10 mouse cellular contexts compared by ENCODE assay signal in genomic region chr3:104616155-104616554, GRCm38 (mm10). TPM values are rescaled to one million over a fixed set of nuclear protein-coding genes. Genes with fewer than 3 reads are reported as not detected.
DNase-seq lines count a peak whose midpoint lies in the region; ATAC-seq and TF ChIP-seq lines count a peak whose summit lies in the region.
"Had no signal": no experiment of that assay in that cellular context is flagged by ENCODE, and none has a peak within 500 bp of the region (broad histone marks: within the 10 kb centered on the region; RNA-seq: fewer than 3 reads in every experiment).

No protein-coding gene starts in this region.

- no peak for TF ChIP-seq CTCF in C2C12 (IDR thresholded peaks at IDR 0.05; ENCODE audit: control insufficient read depth, insufficient read depth, insufficient read length)
- no peak for TF ChIP-seq CTCF in midbrain, postnatal 0 days (IDR thresholded peaks at IDR 0.05)

- H3ac ChIP-seq in C2C12 (ENCODE audit: control insufficient read depth, insufficient read length, low read depth), result no peak overlapping the region

- no peaks in the 10 kb centered on the region; the same call in 1 of the 2 replicates for H3K4me1 ChIP-seq in embryonic facial prominence, embryonic 14.5 days (ENCODE audit: control insufficient read depth, insufficient read depth, low read length)
- no peaks in the 10 kb centered on the region for H3K4me1 ChIP-seq in midbrain, postnatal 0 days (ENCODE audit: insufficient read depth, low read length)
- H3K4me1 ChIP-seq in forebrain, embryonic 13.5 days, result no peaks in the 10 kb centered on the region

- no peak overlapping the region for H3K27ac ChIP-seq in embryonic facial prominence, embryonic 14.5 days (replicated peaks; ENCODE audit: low read depth, low read length)
- no peak overlapping the region for H3K27ac ChIP-seq in midbrain, postnatal 0 days (ENCODE audit: low read depth, low read length)
- H3K27ac ChIP-seq in forebrain, embryonic 13.5 days, result no peak overlapping the region
- H3K27ac ChIP-seq: limb, embryonic 12.5 days had no signal

- no peak overlapping the region for H3K4me2 ChIP-seq in embryonic facial prominence, embryonic 14.5 days (ENCODE audit: low read depth, low read length)
- H3K4me2 ChIP-seq in midbrain, postnatal 0 days (ENCODE audit: low read depth, low read length, poor library complexity, severe bottlenecking), result no peak overlapping the region
- H3K4me2 ChIP-seq in forebrain, embryonic 13.5 days, result no peak overlapping the region
- H3K4me2 ChIP-seq: limb, embryonic 12.5 days had no signal

- no peaks in the 10 kb centered on the region for H3K36me3 ChIP-seq in C2C12 (ENCODE audit: control insufficient read depth, insufficient read depth)
- H3K36me3 ChIP-seq in embryonic facial prominence, embryonic 14.5 days (ENCODE audit: control insufficient read depth, insufficient read depth, low read length), result no peaks in the 10 kb centered on the region
- no peaks in the 10 kb centered on the region for H3K36me3 ChIP-seq in midbrain, postnatal 0 days (ENCODE audit: insufficient read depth, low read length)
- H3K36me3 ChIP-seq in forebrain, embryonic 13.5 days (ENCODE audit: poor library complexity, severe bottlenecking), result no peaks in the 10 kb centered on the region
- H3K36me3 ChIP-seq: limb, embryonic 12.5 days had no signal

- no peak overlapping the region for H3K4me3 ChIP-seq in C2C12 (ENCODE audit: insufficient read depth, poor library complexity, severe bottlenecking)
- H3K4me3 ChIP-seq in embryonic facial prominence, embryonic 14.5 days (ENCODE audit: low read depth, low read length), result no peak overlapping the region
- no peak overlapping the region for H3K4me3 ChIP-seq in midbrain, postnatal 0 days (ENCODE audit: low read depth, low read length)
- H3K4me3 ChIP-seq in forebrain, embryonic 13.5 days, result no peak overlapping the region
- H3K4me3 ChIP-seq: erythroblast, embryonic 14.5 days; limb, embryonic 12.5 days had no signal

- DNase-seq in heart, adult 11 months, result peak; percentile 78
- no peak for DNase-seq in heart, postnatal 25 days (ENCODE audit: low spot score)
- peak; percentile 72 for DNase-seq in embryonic facial prominence, embryonic 14.5 days (ENCODE audit: low spot score)
- DNase-seq in midbrain, postnatal 0 days (ENCODE audit: low spot score), result no peak
- no peak for DNase-seq in spleen, adult 18-20 months

- H3K27me3 ChIP-seq in C2C12 (ENCODE audit: control insufficient read depth, insufficient read depth, insufficient read length), result no peaks in the 10 kb centered on the region
- no peaks in the 10 kb centered on the region for H3K27me3 ChIP-seq in embryonic facial prominence, embryonic 14.5 days (replicated peaks; ENCODE audit: control insufficient read depth, insufficient read depth, low read length)
- no peaks in the 10 kb centered on the region for H3K27me3 ChIP-seq in midbrain, postnatal 0 days (ENCODE audit: insufficient read depth, low read length)
- H3K27me3 ChIP-seq in forebrain, embryonic 13.5 days, result no peaks in the 10 kb centered on the region
- H3K27me3 ChIP-seq: limb, embryonic 12.5 days had no signal

- intact Hi-C loops in heart, postnatal 25 days (cut with DNase I), result no loop called here

- H3K79me3 ChIP-seq in C2C12 (ENCODE audit: low read depth), result no peaks in the 10 kb centered on the region

- no peaks in the 10 kb centered on the region for H3K9me3 ChIP-seq in embryonic facial prominence, embryonic 14.5 days (ENCODE audit: control insufficient read depth, low read length)
- no peaks in the 10 kb centered on the region for H3K9me3 ChIP-seq in midbrain, postnatal 0 days (ENCODE audit: low read length)
- H3K9me3 ChIP-seq in forebrain, embryonic 13.5 days (replicated peaks), result no peaks in the 10 kb centered on the region
- H3K9me3 ChIP-seq: limb, embryonic 12.5 days had no signal

- 29% methylated on average over 8 of the region's 8 CpGs for WGBS in embryonic facial prominence, embryonic 14.5 days
- 40% methylated on average over 8 of the region's 8 CpGs for WGBS in midbrain, postnatal 0 days
- 65% methylated on average over 8 of the region's 8 CpGs for WGBS in forebrain, embryonic 13.5 days

- H3K79me2 ChIP-seq in C2C12 (ENCODE audit: control insufficient read depth, insufficient read depth), result no peaks in the 10 kb centered on the region

- peak; percentile 84 for ATAC-seq in embryonic facial prominence, embryonic 14.5 days (ENCODE audit: low read depth)
- ATAC-seq in midbrain, postnatal 0 days (ENCODE audit: low FRiP score), result peak; percentile 16; the same call in 1 of the 2 replicates
- ATAC-seq in megakaryocyte, adult 5-6 weeks (ENCODE audit: poor library complexity, severe bottlenecking), result no peak
- ATAC-seq in forebrain, embryonic 13.5 days, result no peak

- no peak overlapping the region for H3K9ac ChIP-seq in embryonic facial prominence, embryonic 14.5 days (ENCODE audit: low read depth, low read length)
- no peak overlapping the region for H3K9ac ChIP-seq in midbrain, postnatal 0 days (replicated peaks; ENCODE audit: low read length, poor library complexity, severe bottlenecking)
- no peak overlapping the region for H3K9ac ChIP-seq in forebrain, embryonic 13.5 days
- H3K9ac ChIP-seq: limb, embryonic 12.5 days had no signal

TF ChIP-seq in C2C12, 6 proteins besides CTCF, POLR2A, EP300 and RAD21:
- TF ChIP-seq MAX (IDR thresholded peaks at IDR 0.05), result no peak
- peak; percentile 11 for TF ChIP-seq USF1 (IDR thresholded peaks at IDR 0.05; ENCODE audit: low read depth)
- TF ChIP-seq FOSL1 (IDR thresholded peaks at IDR 0.05; ENCODE audit: insufficient read depth, low read length, poor library complexity, severe bottlenecking), result no peak
- TF ChIP-seq CEBPB (IDR thresholded peaks at IDR 0.05; ENCODE audit: low read depth), result peak; percentile 28
- no peak for TF ChIP-seq MYOD1 (IDR thresholded peaks at IDR 0.05; ENCODE audit: control insufficient read depth, insufficient read length, low read depth)

RNA-seq across cellular contexts. Expression of gene Slc16a1, which starts 22.3 kb away (rescaled TPM):
- 100 to 1,000 TPM; 166 to 175 TPM for total RNA-seq in heart, postnatal 25 days (2021)
- polyA plus RNA-seq in C2C12 (2012; fragmentation: generic; extraction: Trizol), result 25.8 TPM
- polyA plus RNA-seq in embryonic facial prominence, embryonic 14.5 days (2014; fragmentation: Nextera tagmentation; extraction: Ambion mirVana), result 30.9 and 39.2 TPM in 2 replicates
- 31.2 and 36.6 TPM in 2 replicates for total RNA-seq in midbrain, postnatal 0 days (2014; rRNA removed)
- 19.1 and 20.5 TPM in 2 replicates for polyA plus RNA-seq in midbrain, postnatal 0 days (2015; fragmentation: Nextera tagmentation; extraction: Ambion mirVana)
- 7.3 and 9.2 TPM in 2 replicates for total RNA-seq in megakaryocyte, adult 5-6 weeks (2015)
- 10.6 and 12.7 TPM in 2 replicates for total RNA-seq in megakaryocyte, adult 5-6 weeks (2017)
- polyA plus RNA-seq in forebrain, embryonic 13.5 days (2015; fragmentation: Nextera tagmentation; extraction: Ambion mirVana), result 18.4 and 19.7 TPM in 2 replicates

Comparison
In these comparisons a context has a peak if more than half of its experiments do, and no peak if none do; other contexts are left out.
1. DNase-seq: peak in heart, adult 11 months (single experiment) and embryonic facial prominence, embryonic 14.5 days (single experiment); none in heart, postnatal 25 days (single experiment), midbrain, postnatal 0 days (single experiment) and spleen, adult 18-20 months (0 of 2).
2. ATAC-seq: peak in embryonic facial prominence, embryonic 14.5 days (single experiment) and midbrain, postnatal 0 days (single experiment); none in megakaryocyte, adult 5-6 weeks (single experiment) and forebrain, embryonic 13.5 days (single experiment).